Mouse (Mus musculus) midbrain, embryonic 12.5 days (tissue): ENCODE measurements around the gene Samd14. TPM values are rescaled to one million over a fixed set of nuclear protein-coding genes. Genes with fewer than 3 reads are reported as not detected.

ENCODE experiments used
- ATAC-seq: fragments of 200-750 bp; cut with Nextera tagmentation; 2 replicates; pipeline ENCODE4 v1.8.0; 2017; ENCODE audit warnings: low read depth, moderate TSS enrichment, moderate library complexity; ENCODE audit not compliant: low FRiP score
- H3K27ac ChIP-seq: fragments of 300-500 bp; sonication (generic); replicated peaks from 2 replicates; pipeline ENCODE4 v1.5.1; 2016; ENCODE audit warnings: mild to moderate bottlenecking
- H3K27me3 ChIP-seq: fragments of 300-500 bp; sonication (generic); 2 replicates; pipeline ENCODE4 v1.6.1; 2016; ENCODE audit warnings: mild to moderate bottlenecking
- H3K36me3 ChIP-seq: fragments of 300-500 bp; sonication (generic); 2 replicates; pipeline ENCODE4 v1.6.1; 2016
- H3K4me1 ChIP-seq: fragments of 300-500 bp; sonication (generic); 2 replicates; pipeline ENCODE4 v1.6.1; 2016
- H3K4me2 ChIP-seq: fragments of 300-500 bp; sonication (generic); replicated peaks from 2 replicates; pipeline ENCODE4 v1.6.1; 2016; ENCODE audit warnings: mild to moderate bottlenecking, moderate library complexity
- H3K4me3 ChIP-seq: fragments of 300-500 bp; sonication (generic); 2 replicates; pipeline ENCODE4 v1.5.1; 2016; ENCODE audit warnings: mild to moderate bottlenecking
- H3K9ac ChIP-seq: fragments of 300-500 bp; sonication (generic); replicated peaks from 2 replicates; pipeline ENCODE4 v1.6.1; 2016; ENCODE audit warnings: mild to moderate bottlenecking, moderate library complexity
- H3K9me3 ChIP-seq: fragments of 300-500 bp; sonication (generic); 2 replicates; pipeline ENCODE4 v1.6.1; 2016; ENCODE audit warnings: mild to moderate bottlenecking
- WGBS: fragments of 180-500 bp; shearing (Covaris S2); methylation state at CpG from one replicate; pipeline ENCODE4 v1.1.7; 2016; 5-methylcytosine and 5-hydroxymethylcytosine counted together
- polyA plus RNA-seq: library from polyadenylated mRNA; unstranded; fragments of >200 nt; fragmentation: Nextera tagmentation; extraction: Ambion mirVana; gene quantifications from 2 replicates; pipeline ENCODE4 v1.2.1, GENCODE M21; 2016

Samd14 gene
- polyA plus RNA-seq, 1 experiment from 2014 or later: 93.5 TPM

DNA sequence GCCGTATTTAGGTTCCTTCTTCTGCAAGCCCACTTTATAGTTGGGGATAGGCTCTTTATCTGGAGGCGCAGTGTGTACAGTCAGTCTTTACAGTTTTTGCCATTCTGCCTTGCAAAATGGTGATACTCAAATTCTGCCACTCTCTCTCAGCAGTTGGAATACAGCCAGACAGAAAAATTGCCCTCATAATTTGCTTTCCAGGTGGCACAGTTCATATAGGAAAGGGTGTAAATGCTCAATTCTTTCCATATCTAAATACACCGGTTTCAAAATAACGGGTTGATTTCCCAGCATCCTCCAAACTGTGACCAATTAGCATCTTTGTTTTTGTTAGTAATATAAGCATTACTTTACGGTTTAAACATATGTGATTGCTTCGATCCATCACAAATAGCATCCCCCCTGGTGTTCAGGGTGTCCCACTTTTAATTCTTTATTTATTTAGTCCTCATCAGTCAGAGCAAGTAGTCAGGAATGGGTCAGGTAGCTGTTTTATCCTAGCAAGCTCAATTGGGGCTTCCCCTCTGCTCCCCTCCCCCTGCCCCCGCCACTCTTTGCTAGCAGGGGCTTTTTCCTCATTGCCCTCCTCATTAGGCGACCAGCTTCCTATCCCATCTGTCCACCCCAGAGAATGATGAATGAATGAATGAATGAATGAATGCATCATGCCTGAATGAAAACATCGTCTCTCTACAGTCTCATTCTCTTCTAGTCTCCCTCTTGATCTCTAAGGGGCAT is 31.3 kb upstream of the Samd14 start:
- WGBS: 50% methylated on average over 9 of the region's 9 CpGs
- Histone ChIP-seq H3K4me2 (peak overlapping the region; percentile 45), H3K27ac (peak overlapping the region; percentile 86), H3K9ac (0 out of 2 replicates have a peak overlapping the region, but pooled peaks have one; percentile 24), H3K4me3 (peak overlapping the region; percentile 18), H3K27me3 (no peaks in the 10 kb centered on the region), H3K4me1 (peaks cover 8% of the 10 kb centered on the region; the same call in 1 of the 2 replicates), H3K9me3 (no peaks in the 10 kb centered on the region), H3K36me3 (no peaks in the 10 kb centered on the region)
- ATAC-seq: peak; percentile 71

GRCm38 (mm10) chr11:94978947-94979346 is 30.7 kb upstream of the Samd14 start:
- 0 out of 2 replicates have a peak overlapping the region, but pooled peaks have one; percentile 24 for H3K9ac ChIP-seq
- no peaks in the 10 kb centered on the region for H3K27me3 ChIP-seq
- peak overlapping the region; percentile 86 for H3K27ac ChIP-seq
- H3K4me2 ChIP-seq: peak overlapping the region; percentile 45
- no peaks in the 10 kb centered on the region for H3K9me3 ChIP-seq
- no peaks in the 10 kb centered on the region for H3K36me3 ChIP-seq
- under 1% methylated on average over 20 of the region's 20 CpGs for WGBS
- ATAC-seq: peak; percentile 96
- H3K4me1 ChIP-seq: peaks cover 8% of the 10 kb centered on the region; the same call in 1 of the 2 replicates
- H3K4me3 ChIP-seq: peak overlapping the region; percentile 18

GRCm38 (mm10) chr11:94979462-94980179 is 30.1 kb upstream of the Samd14 start:
- peaks cover 8% of the 10 kb centered on the region; the same call in 1 of the 2 replicates for H3K4me1 ChIP-seq
- H3K9me3 ChIP-seq: no peaks in the 10 kb centered on the region
- H3K36me3 ChIP-seq: no peaks in the 10 kb centered on the region
- H3K27ac ChIP-seq: no peak overlapping the region
- WGBS: 79% methylated on average over 11 of the region's 11 CpGs
- peak overlapping the region; percentile 45 for H3K4me2 ChIP-seq
- ATAC-seq: peak; percentile 18; the same call in 1 of the 2 replicates
- H3K4me3 ChIP-seq: no peak overlapping the region
- H3K27me3 ChIP-seq: no peaks in the 10 kb centered on the region
- no peak overlapping the region for H3K9ac ChIP-seq

- Histone ChIP-seq H3K4me1 (peaks cover 34% of the 10 kb centered on the region), H3K9me3 (no peaks in the 10 kb centered on the region), H3K9ac (no peak overlapping the region), H3K27me3 (no peaks in the 10 kb centered on the region), H3K27ac (no peak overlapping the region), H3K36me3 (no peaks in the 10 kb centered on the region), H3K4me2 (no peak overlapping the region), H3K4me3 (no peak overlapping the region)
- no peak for ATAC-seq
- WGBS: 49% methylated on average over 1 of the region's 1 CpGs
Observed at GRCm38 (mm10) chr11:94985140-94985539, 24.5 kb upstream of the Samd14 start.

DNA sequence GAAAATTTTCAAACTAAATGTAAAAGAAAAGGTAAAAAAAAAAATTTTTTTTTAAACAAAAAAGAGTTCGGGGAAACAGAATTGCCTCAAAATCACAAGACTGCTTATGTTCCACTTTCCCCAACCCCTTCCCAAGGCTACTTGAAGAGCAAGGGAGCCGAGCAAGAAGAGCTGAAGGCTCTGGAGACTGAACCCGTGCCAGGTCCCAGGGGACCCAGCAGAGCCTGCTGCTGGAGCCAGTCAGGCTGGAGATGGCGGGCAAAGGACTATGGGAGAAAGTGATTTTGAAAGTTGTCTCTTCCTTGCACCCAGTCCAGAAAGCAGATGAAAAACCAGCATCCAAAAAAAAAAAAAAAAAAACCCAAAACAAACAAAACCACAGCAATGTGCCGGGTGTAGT is 23.9 kb upstream of the Samd14 start:
- Histone ChIP-seq H3K4me3 (no peak overlapping the region), H3K27me3 (no peaks in the 10 kb centered on the region), H3K27ac (no peak overlapping the region), H3K4me1 (peaks cover 40% of the 10 kb centered on the region), H3K4me2 (no peak overlapping the region), H3K9ac (no peak overlapping the region), H3K36me3 (no peaks in the 10 kb centered on the region), H3K9me3 (no peaks in the 10 kb centered on the region)
- no peak for ATAC-seq
- 85% methylated on average over 5 of the region's 5 CpGs for whole genome bisulfite sequencing

- Histone ChIP-seq H3K27ac (no peak overlapping the region), H3K36me3 (no peaks in the 10 kb centered on the region), H3K9ac (no peak overlapping the region), H3K4me2 (no peak overlapping the region), H3K27me3 (no peaks in the 10 kb centered on the region), H3K4me1 (peaks cover 40% of the 10 kb centered on the region), H3K9me3 (no peaks in the 10 kb centered on the region), H3K4me3 (no peak overlapping the region)
- WGBS: 78% methylated on average over 2 of the region's 2 CpGs
- no peak for ATAC-seq
Observed at GRCm38 (mm10) chr11:94986435-94986834, 23.2 kb upstream of the Samd14 start.

- Histone ChIP-seq H3K36me3 (no peaks in the 10 kb centered on the region), H3K9ac (no peak overlapping the region), H3K4me1 (peaks cover 46% of the 10 kb centered on the region), H3K27ac (no peak overlapping the region), H3K4me2 (no peak overlapping the region), H3K4me3 (no peak overlapping the region), H3K27me3 (no peaks in the 10 kb centered on the region), H3K9me3 (no peaks in the 10 kb centered on the region)
- WGBS: 44% methylated on average over 6 of the region's 6 CpGs
- no peak for ATAC-seq
Observed at GRCm38 (mm10) chr11:94987341-94987740, 22.3 kb upstream of the Samd14 start.

DNA sequence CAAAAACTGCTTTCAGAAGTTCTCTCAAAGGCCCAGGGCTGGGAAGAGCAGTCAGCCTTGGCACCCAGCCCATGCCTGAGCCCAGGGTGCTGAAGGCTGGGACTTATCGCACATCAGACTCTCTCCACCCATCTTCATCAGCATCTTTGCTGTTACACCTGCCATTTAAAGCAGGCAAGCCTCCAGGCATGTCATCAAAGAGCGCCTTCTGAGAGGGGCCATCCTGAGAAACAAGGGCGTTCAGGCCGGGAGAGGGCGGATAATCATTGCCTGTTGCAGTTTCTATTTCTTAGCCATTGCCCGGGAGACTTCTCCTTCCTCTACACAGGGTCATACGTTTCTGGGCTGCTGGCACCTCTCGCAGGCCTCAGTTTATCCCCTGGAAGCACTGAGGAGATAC is 21.8 kb upstream of the Samd14 start:
- Histone ChIP-seq H3K4me2 (no peak overlapping the region), H3K27ac (no peak overlapping the region), H3K27me3 (no peaks in the 10 kb centered on the region), H3K9ac (no peak overlapping the region), H3K36me3 (no peaks in the 10 kb centered on the region), H3K4me1 (peaks cover 51% of the 10 kb centered on the region), H3K4me3 (no peak overlapping the region), H3K9me3 (no peaks in the 10 kb centered on the region)
- no peak for ATAC-seq
- 78% methylated on average over 8 of the region's 8 CpGs for WGBS

GRCm38 (mm10) chr11:94988780-94989561 is 20.7 kb upstream of the Samd14 start:
- peak overlapping the region; percentile 98 for H3K4me2 ChIP-seq
- H3K9ac ChIP-seq: peak overlapping the region; percentile 73
- 19% methylated on average over 10 of the region's 10 CpGs for WGBS
- H3K4me3 ChIP-seq: peak overlapping the region; percentile 56
- peaks cover 62% of the 10 kb centered on the region for H3K4me1 ChIP-seq
- peak overlapping the region; percentile 91 for H3K27ac ChIP-seq
- H3K36me3 ChIP-seq: no peaks in the 10 kb centered on the region
- H3K27me3 ChIP-seq: no peaks in the 10 kb centered on the region
- no peaks in the 10 kb centered on the region for H3K9me3 ChIP-seq
- ATAC-seq: no peak

DNA sequence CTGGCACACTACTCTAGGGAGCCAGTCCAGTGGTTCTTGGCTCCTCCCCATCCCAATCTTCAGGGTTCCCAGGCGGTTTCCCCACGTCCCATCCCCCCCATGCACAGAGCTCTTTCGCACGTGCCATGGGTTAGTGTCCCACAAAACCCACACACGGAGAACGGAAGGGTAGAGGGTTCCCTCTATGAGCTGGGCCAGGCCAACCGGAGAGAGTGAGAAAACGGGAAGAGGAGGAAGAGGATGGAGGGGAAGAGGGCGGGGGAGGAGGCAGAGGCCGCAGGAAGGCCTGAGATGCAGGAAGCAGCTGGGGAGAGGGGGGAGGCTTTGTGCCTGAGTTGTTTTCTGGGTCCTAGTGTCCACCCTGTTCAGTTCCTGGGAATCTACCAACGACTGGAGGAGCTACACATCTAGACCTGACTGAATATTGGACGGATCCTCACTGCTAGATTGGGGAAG is 20.1 kb upstream of the Samd14 start:
- ATAC-seq: peak; percentile 61
- Histone ChIP-seq H3K27me3 (no peaks in the 10 kb centered on the region), H3K27ac (peak overlapping the region; percentile 91), H3K9me3 (no peaks in the 10 kb centered on the region), H3K4me1 (peaks cover 68% of the 10 kb centered on the region), H3K4me3 (peak overlapping the region; percentile 56), H3K9ac (peak overlapping the region; percentile 73), H3K36me3 (no peaks in the 10 kb centered on the region), H3K4me2 (peak overlapping the region; percentile 98)
- WGBS: 0% methylated on average over 12 of the region's 12 CpGs

GRCm38 (mm10) chr11:94990102-94990748 is 19.5 kb upstream of the Samd14 start:
- H3K9ac ChIP-seq: peak overlapping the region; percentile 92
- H3K9me3 ChIP-seq: no peaks in the 10 kb centered on the region
- no peaks in the 10 kb centered on the region for H3K27me3 ChIP-seq
- 49% methylated on average over 6 of the region's 6 CpGs for WGBS
- H3K36me3 ChIP-seq: no peaks in the 10 kb centered on the region
- ATAC-seq: no peak
- H3K27ac ChIP-seq: peak overlapping the region; percentile 91
- peak overlapping the region; percentile 98 for H3K4me2 ChIP-seq
- peaks cover 72% of the 10 kb centered on the region for H3K4me1 ChIP-seq
- peak overlapping the region; percentile 73 for H3K4me3 ChIP-seq
